Mouse (Mus musculus) forebrain, embryonic 11.5 days (tissue): ENCODE data around the gene 2410015M20Rik. TPM values are rescaled to one million over a fixed set of nuclear protein-coding genes. Genes with fewer than 3 reads are reported as not detected.

Experiments used
- ATAC-seq: fragments of 200-750 bp; cut with Nextera tagmentation; replicated peaks from 2 replicates; pipeline ENCODE4 v1.8.0; 2017; ENCODE audit warnings: moderate TSS enrichment; ENCODE audit not compliant: low FRiP score
- DNase-seq: peaks from one replicate; pipeline ENCODE4 v3.0.0-alpha.2; 2017; ENCODE audit warnings: low spot score
- H3K27ac ChIP-seq: fragments of 300-500 bp; sonication (generic); 2 replicates; pipeline ENCODE4 v1.5.1; 2014; ENCODE audit warnings: low read depth, low read length
- H3K27me3 ChIP-seq: fragments of 300-500 bp; sonication (generic); 2 replicates; pipeline ENCODE4 v1.6.1; 2014; ENCODE audit warnings: mild to moderate bottlenecking, low read length, mixed read lengths; ENCODE audit not compliant: control insufficient read depth, insufficient read depth
- H3K36me3 ChIP-seq: fragments of 300-500 bp; sonication (generic); 2 replicates; pipeline ENCODE4 v1.6.1; 2014; ENCODE audit warnings: mild to moderate bottlenecking, low read length, moderate library complexity, mixed read lengths; ENCODE audit not compliant: control insufficient read depth, insufficient read depth
- H3K4me1 ChIP-seq: fragments of 300-500 bp; sonication (generic); replicated peaks from 2 replicates; pipeline ENCODE4 v1.6.1; 2014; ENCODE audit warnings: low read length, mixed read lengths; ENCODE audit not compliant: control insufficient read depth, insufficient read depth
- H3K4me2 ChIP-seq: fragments of 300-500 bp; sonication (generic); 2 replicates; pipeline ENCODE4 v1.6.1; 2014; ENCODE audit warnings: low read depth, mild to moderate bottlenecking, low read length, moderate library complexity, mixed read lengths; ENCODE audit not compliant: severe bottlenecking
- H3K4me3 ChIP-seq: fragments of 300-500 bp; sonication (generic); 2 replicates; pipeline ENCODE4 v1.5.1; 2014; ENCODE audit warnings: low read depth, low read length
- H3K9ac ChIP-seq: fragments of 300-500 bp; sonication (generic); 2 replicates; pipeline ENCODE4 v1.6.1; 2014; ENCODE audit warnings: low read length
- H3K9me3 ChIP-seq: fragments of 300-500 bp; sonication (generic); 2 replicates; pipeline ENCODE4 v1.6.1; 2016; ENCODE audit warnings: low read length, mixed read lengths; ENCODE audit not compliant: control insufficient read depth
- WGBS: fragments of 180-500 bp; shearing (Covaris S2); extraction: QIAGEN DNeasy Blood & Tissue Kit; methylation state at CpG from one replicate; pipeline ENCODE4 v1.1.7; 2014; 5-methylcytosine and 5-hydroxymethylcytosine counted together
- polyA plus RNA-seq: library from polyadenylated mRNA; unstranded; fragments of >200 nt; fragmentation: Nextera tagmentation; extraction: Ambion mirVana; gene quantifications from 2 replicates; pipeline ENCODE4 v1.2.1, GENCODE M21; 2014

The 2410015M20Rik gene
- polyA plus RNA-seq, 1 experiment from 2014 or later: 171 TPM

DNA sequence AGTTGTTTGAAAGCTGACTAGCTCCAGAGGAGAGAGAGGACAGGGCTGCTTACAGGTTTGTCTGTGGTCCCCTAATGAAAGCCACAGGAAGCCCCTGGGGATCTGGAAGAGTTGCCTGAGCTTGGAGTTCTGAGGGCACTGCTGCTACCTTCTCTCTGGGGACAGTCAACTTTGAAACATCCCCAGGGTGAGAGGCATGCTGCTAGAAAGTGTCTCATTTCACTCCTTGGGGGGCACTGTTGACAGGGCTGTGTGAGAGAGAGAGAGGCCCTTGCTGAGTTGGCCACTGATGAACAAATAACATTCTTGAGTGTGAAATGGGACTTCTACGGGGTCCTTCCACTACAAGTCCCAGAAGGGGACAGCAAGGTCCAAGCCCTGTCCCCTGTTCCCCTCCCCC, 21.8 kb downstream of the 2410015M20Rik start:
- no peak for ATAC-seq
- no peaks in the 10 kb centered on the region for H3K27me3 ChIP-seq
- H3K4me1 ChIP-seq: peaks cover 22% of the 10 kb centered on the region
- H3K36me3 ChIP-seq: peaks cover 14% of the 10 kb centered on the region
- no peak overlapping the region for H3K4me3 ChIP-seq
- H3K9ac ChIP-seq: no peak overlapping the region
- 68% methylated on average over 1 of the region's 1 CpGs for WGBS
- no peaks in the 10 kb centered on the region for H3K9me3 ChIP-seq
- no peak overlapping the region for H3K27ac ChIP-seq
- no peak for DNase-seq
- H3K4me2 ChIP-seq: no peak overlapping the region

- Histone ChIP-seq H3K27me3 (no peaks in the 10 kb centered on the region), H3K4me1 (peaks cover 28% of the 10 kb centered on the region), H3K9ac (peak overlapping the region; percentile 85), H3K4me2 (peak overlapping the region; percentile 81), H3K27ac (peak overlapping the region; percentile 85), H3K36me3 (peaks cover 24% of the 10 kb centered on the region), H3K9me3 (no peaks in the 10 kb centered on the region), H3K4me3 (peak overlapping the region; percentile 93)
- DNase-seq (peak; percentile 83), ATAC-seq (peak; percentile 9)
- WGBS: 1% methylated on average over 61 of the region's 61 CpGs
Observed at GRCm38 (mm10) chr17:56585171-56585821, 24.3 kb downstream of the 2410015M20Rik start.

DNA sequence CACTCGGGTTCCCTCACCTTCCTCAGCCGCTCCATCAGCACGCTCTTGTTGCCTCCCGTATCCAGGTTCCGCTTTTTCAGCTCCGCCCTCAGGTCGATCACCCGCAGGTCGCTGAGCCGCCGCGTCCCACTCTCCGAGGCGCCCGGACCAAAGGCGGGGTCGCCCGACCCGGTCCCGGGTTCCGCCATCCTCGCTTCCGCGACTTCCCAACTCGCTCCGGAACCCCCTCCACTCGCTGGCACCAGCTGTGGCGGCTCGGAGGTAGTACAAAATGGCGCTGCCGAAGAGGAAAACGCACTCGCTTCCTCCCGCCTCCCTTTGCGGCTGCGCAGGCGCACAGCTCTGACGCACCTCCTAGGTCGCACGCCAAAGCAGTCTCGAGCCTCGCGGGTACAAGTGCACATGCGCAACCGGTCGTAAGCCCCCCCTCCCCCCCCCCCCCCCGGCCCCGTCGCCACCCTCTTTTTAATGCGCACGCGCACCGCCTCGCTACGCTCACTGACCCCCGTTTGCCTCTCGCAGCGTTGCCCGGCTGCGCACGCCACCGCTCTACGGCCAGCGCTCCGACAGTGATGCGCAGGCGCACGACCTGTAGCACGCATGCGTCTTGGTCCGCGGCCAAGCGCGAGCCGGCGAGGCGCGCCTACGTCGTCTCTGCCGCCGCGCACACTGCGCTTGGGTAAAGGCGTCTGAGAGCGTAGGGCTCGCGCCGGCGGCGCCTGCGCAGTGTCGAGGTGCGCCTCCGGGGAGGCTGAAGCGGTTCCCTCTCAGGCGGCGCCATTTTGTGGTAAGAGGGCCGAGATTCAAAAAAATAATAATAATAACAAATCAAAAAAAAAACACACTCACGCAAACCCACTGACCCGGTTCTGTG, 25.1 kb downstream of the 2410015M20Rik start, which contains the start of the genes Safb2 and Safb:
Safb2 (minus strand) TSS at position 329 of the 874 bp plus-strand sequence.
Safb (plus strand) TSS at position 569 of the 874 bp plus-strand sequence.
- peaks cover 27% of the 10 kb centered on the region for H3K36me3 ChIP-seq
- peak; percentile 99 for DNase-seq
- H3K4me1 ChIP-seq: peaks cover 28% of the 10 kb centered on the region

GRCm38 (mm10) chr17:56583611-56584256, 25.8 kb downstream of the 2410015M20Rik start:
- no peaks in the 10 kb centered on the region for H3K9me3 ChIP-seq
- no peak for ATAC-seq
- H3K4me2 ChIP-seq: peak overlapping the region; percentile 91
- no peaks in the 10 kb centered on the region for H3K27me3 ChIP-seq
- H3K4me3 ChIP-seq: peak overlapping the region; percentile 93
- DNase-seq: no peak
- peaks cover 23% of the 10 kb centered on the region for H3K36me3 ChIP-seq
- 5% methylated on average over 33 of the region's 33 CpGs for WGBS
- H3K27ac ChIP-seq: peak overlapping the region; percentile 88
- H3K9ac ChIP-seq: peak overlapping the region; percentile 88
- H3K4me1 ChIP-seq: peaks cover 25% of the 10 kb centered on the region

More for the DNA sequence above, 25.1 kb downstream of the 2410015M20Rik start, which contains the start of the genes Safb2 and Safb:
- Histone ChIP-seq H3K4me2 (peak within 1 kb of the TSS; percentile 91), H3K4me3 (peak within 1 kb of the TSS; percentile 93), H3K9me3 (no peaks in the 10 kb centered on the region), H3K27ac (peak within 1 kb of the TSS; percentile 88), H3K27me3 (no peaks in the 10 kb centered on the region), H3K9ac (peak within 1 kb of the TSS; percentile 88)
- ATAC-seq: peak; percentile 95
- under 1% methylated on average over 91 of the region's 101 CpGs for WGBS

DNA sequence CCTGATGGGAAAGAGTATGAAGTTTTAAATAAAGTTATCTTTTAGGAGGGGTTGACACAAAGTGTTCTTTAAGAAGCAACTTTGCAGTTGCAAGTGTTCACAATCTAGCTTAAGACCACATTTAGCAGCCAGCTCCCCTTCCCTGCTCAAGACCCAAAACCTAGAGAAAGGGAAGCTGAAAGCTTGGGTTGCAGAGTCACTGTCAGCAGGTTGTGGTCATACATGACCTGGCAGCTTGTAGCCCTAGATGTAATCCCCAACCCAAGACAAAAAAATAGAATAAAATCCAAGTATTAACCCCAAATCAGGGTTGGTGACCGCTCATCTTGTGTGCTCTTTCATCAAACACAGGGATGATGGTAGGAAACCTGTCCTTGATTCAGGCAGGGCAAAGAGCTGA, 26.5 kb downstream of the 2410015M20Rik start:
- H3K4me3 ChIP-seq: peak overlapping the region; percentile 93
- peak overlapping the region; percentile 91 for H3K4me2 ChIP-seq
- H3K36me3 ChIP-seq: peaks cover 28% of the 10 kb centered on the region
- H3K9me3 ChIP-seq: no peaks in the 10 kb centered on the region
- H3K4me1 ChIP-seq: peaks cover 22% of the 10 kb centered on the region
- WGBS: 78% methylated on average over 1 of the region's 1 CpGs
- no peak overlapping the region for H3K27ac ChIP-seq
- peak overlapping the region; percentile 88 for H3K9ac ChIP-seq
- DNase-seq (no peak), ATAC-seq (no peak)
- no peaks in the 10 kb centered on the region for H3K27me3 ChIP-seq

DNA sequence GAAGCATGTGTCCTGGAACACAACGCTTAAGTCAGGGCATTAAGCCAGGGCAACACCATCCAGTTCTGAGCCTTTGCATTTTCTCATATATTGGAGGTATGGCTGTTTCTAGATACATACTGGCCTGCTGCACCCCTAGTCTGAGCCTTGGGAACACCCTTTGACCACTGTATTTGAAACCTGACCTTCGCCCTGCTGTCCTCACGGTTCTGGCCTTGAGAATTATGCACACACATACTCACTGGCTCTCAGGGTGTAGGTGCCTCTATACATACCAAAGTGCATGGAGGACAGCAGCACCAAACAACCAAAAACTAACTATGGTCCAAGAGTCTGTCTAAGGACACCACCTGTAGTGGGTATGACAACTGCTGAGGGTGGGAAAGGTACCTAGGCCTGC, 36.6 kb downstream of the 2410015M20Rik start:
- no peak overlapping the region for H3K27ac ChIP-seq
- WGBS: 92% methylated on average over 3 of the region's 3 CpGs
- no peaks in the 10 kb centered on the region for H3K27me3 ChIP-seq
- H3K9ac ChIP-seq: no peak overlapping the region
- H3K4me3 ChIP-seq: no peak overlapping the region
- DNase-seq (no peak), ATAC-seq (no peak)
- no peak overlapping the region for H3K4me2 ChIP-seq
- peaks cover 36% of the 10 kb centered on the region for H3K36me3 ChIP-seq
- H3K4me1 ChIP-seq: no peaks in the 10 kb centered on the region
- H3K9me3 ChIP-seq: no peaks in the 10 kb centered on the region

DNA sequence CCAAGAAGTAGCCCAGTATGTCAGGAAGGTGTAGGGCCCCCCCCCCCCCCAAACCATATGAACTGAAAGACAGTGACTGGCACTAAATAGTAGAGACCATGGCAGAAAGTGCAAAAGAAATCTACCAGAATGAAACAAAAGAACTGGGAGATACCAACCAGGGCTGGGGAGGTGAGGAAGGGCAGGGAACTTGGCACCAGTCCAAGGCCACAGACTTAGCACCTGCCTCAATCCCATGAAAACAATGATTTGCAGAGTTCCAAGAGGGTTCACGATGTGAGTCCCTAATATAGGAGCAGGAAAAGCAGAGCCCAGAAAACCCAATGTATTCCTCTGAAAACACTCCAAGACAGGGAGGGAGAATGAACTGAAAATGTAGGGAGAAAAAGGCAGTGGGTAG, 37.4 kb downstream of the 2410015M20Rik start:
- H3K4me1 ChIP-seq: no peaks in the 10 kb centered on the region
- no peak overlapping the region for H3K4me2 ChIP-seq
- H3K9me3 ChIP-seq: no peaks in the 10 kb centered on the region
- WGBS: 84% methylated on average over 1 of the region's 1 CpGs
- no peaks in the 10 kb centered on the region for H3K27me3 ChIP-seq
- no peak overlapping the region for H3K9ac ChIP-seq
- no peak overlapping the region for H3K4me3 ChIP-seq
- DNase-seq (no peak), ATAC-seq (no peak)
- H3K27ac ChIP-seq: no peak overlapping the region
- peaks cover 39% of the 10 kb centered on the region for H3K36me3 ChIP-seq

DNA sequence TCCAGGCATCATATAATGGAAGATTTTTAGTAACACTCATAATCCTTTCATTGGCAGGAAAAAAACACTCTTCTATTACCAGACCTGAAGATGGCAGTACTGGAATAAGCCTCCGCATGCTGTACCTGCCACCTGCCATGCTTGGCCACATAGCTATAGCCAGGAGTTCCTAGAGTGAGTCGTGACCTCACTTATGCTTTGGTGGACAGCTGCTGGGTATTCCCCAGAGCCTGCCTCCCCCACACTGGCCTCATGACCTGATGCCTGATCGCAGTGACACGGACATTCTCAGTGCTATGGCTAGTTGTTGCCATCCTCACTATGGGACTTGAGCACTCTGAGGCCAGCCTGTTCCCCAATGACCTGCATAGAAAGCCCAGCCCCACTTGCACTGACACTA, 39.3 kb downstream of the 2410015M20Rik start:
- ATAC-seq: no peak
- no peaks in the 10 kb centered on the region for H3K27me3 ChIP-seq
- H3K4me2 ChIP-seq: no peak overlapping the region
- peaks cover 42% of the 10 kb centered on the region for H3K36me3 ChIP-seq
- 97% methylated on average over 4 of the region's 4 CpGs for WGBS
- H3K4me3 ChIP-seq: no peak overlapping the region
- no peak for DNase-seq
- H3K9me3 ChIP-seq: no peaks in the 10 kb centered on the region
- H3K9ac ChIP-seq: no peak overlapping the region
- H3K27ac ChIP-seq: no peak overlapping the region
- no peaks in the 10 kb centered on the region for H3K4me1 ChIP-seq
